In genomic region chr19:58469421-58469820, GRCm38 (mm10) we compare ENCODE assay signal across 7 mouse cellular contexts. TPM values are rescaled to one million over a fixed set of nuclear protein-coding genes. Genes with fewer than 3 reads are reported as not detected.
DNase-seq lines count a peak whose midpoint lies in the region; ATAC-seq and TF ChIP-seq lines count a peak whose summit lies in the region.

No protein-coding gene starts in this region.

- no peaks in the 10 kb centered on the region for H3K27me3 ChIP-seq in kidney, adult 2 months (replicated peaks; ENCODE audit: control insufficient read depth, insufficient read depth, low read length)
- no peaks in the 10 kb centered on the region for H3K27me3 ChIP-seq in limb, embryonic 11.5 days (ENCODE audit: control insufficient read depth, insufficient read depth, low read length)
- H3K27me3 ChIP-seq in neural tube, embryonic 11.5 days (ENCODE audit: control insufficient read depth, insufficient read depth, low read length) = no peaks in the 10 kb centered on the region
- H3K27me3 ChIP-seq in stomach, embryonic 16.5 days (ENCODE audit: control insufficient read depth, insufficient read depth, low read length) = no peaks in the 10 kb centered on the region

- H3K9ac ChIP-seq in limb, embryonic 11.5 days (ENCODE audit: low read length) = no peak overlapping the region
- peak overlapping the region; percentile 31; the same call in 1 of the 2 replicates for H3K9ac ChIP-seq in neural tube, embryonic 11.5 days (ENCODE audit: low read length)
- H3K9ac ChIP-seq in stomach, embryonic 16.5 days (ENCODE audit: low read length) = no peak overlapping the region

- no peak overlapping the region for H3K4me2 ChIP-seq in limb, embryonic 11.5 days (ENCODE audit: low read depth, severe bottlenecking)
- no peak overlapping the region for H3K4me2 ChIP-seq in neural tube, embryonic 11.5 days (ENCODE audit: low read depth)
- H3K4me2 ChIP-seq in stomach, embryonic 16.5 days (ENCODE audit: low read depth, low read length) = no peak overlapping the region

- TF ChIP-seq CTCF in kidney, adult 2 months (conservative IDR thresholded peaks at IDR 0.05; ENCODE audit: insufficient read depth, insufficient read length, low read depth, low read length) = peak; percentile 93

- peak; percentile 67 to 92 for DNase-seq in adrenal gland, adult (ENCODE audit: inconsistent age in 2 of 2, low spot score in 1 of 2)
- peak; percentile 49 for DNase-seq in cerebellum, adult 9-11 months
- DNase-seq in frontal cortex, postnatal 36 days (ENCODE audit: low spot score in 2 of 2) = peak; percentile 88 to 93
- peak; percentile 74 for DNase-seq in kidney, adult 2 months
- DNase-seq in limb, embryonic 11.5 days (ENCODE audit: low spot score) = peak; percentile 94
- DNase-seq in neural tube, embryonic 11.5 days (ENCODE audit: low spot score) = peak; percentile 88

- no peak for ATAC-seq in limb, embryonic 11.5 days (ENCODE audit: insufficient number of reproducible peaks, low FRiP score, low TSS enrichment, low read depth)
- no peak for ATAC-seq in neural tube, embryonic 11.5 days (ENCODE audit: insufficient read depth, low FRiP score, low TSS enrichment)
- ATAC-seq in stomach, embryonic 16.5 days (ENCODE audit: insufficient read depth, low FRiP score) = peak; percentile 53; the same call in 1 of the 2 replicates

- no peak overlapping the region for H3K4me3 ChIP-seq in kidney, adult 2 months (ENCODE audit: insufficient read depth, low read depth, low read length)
- H3K4me3 ChIP-seq in limb, embryonic 11.5 days (ENCODE audit: low read depth, low read length) = no peak overlapping the region
- no peak overlapping the region for H3K4me3 ChIP-seq in neural tube, embryonic 11.5 days (ENCODE audit: low read depth, low read length)
- no peak overlapping the region for H3K4me3 ChIP-seq in stomach, embryonic 16.5 days (replicated peaks; ENCODE audit: low read length)

- WGBS in kidney, adult 2 months = 15% methylated on average over 12 of the region's 12 CpGs
- 22% methylated on average over 12 of the region's 12 CpGs for WGBS in limb, embryonic 11.5 days
- 20% methylated on average over 12 of the region's 12 CpGs for WGBS in neural tube, embryonic 11.5 days
- 17% methylated on average over 12 of the region's 12 CpGs for WGBS in stomach, embryonic 16.5 days

- H3K4me1 ChIP-seq in kidney, adult 2 months (ENCODE audit: control insufficient read depth, insufficient read depth, low read length) = no peaks in the 10 kb centered on the region
- H3K4me1 ChIP-seq in limb, embryonic 11.5 days (ENCODE audit: control insufficient read depth, insufficient read depth, low read length) = 0 out of 2 replicates have a peak, but pooled peaks cover 5% of the 10 kb centered on the region
- H3K4me1 ChIP-seq in neural tube, embryonic 11.5 days (ENCODE audit: control insufficient read depth, insufficient read depth, low read length) = no peaks in the 10 kb centered on the region
- H3K4me1 ChIP-seq in stomach, embryonic 16.5 days (ENCODE audit: control insufficient read depth, insufficient read depth, low read length) = no peaks in the 10 kb centered on the region

- no peak overlapping the region for H3K27ac ChIP-seq in kidney, adult 2 months (ENCODE audit: insufficient read depth, low read depth, low read length)
- H3K27ac ChIP-seq in limb, embryonic 11.5 days (replicated peaks; ENCODE audit: low read depth, low read length) = no peak overlapping the region
- H3K27ac ChIP-seq in neural tube, embryonic 11.5 days (ENCODE audit: low read depth, low read length) = no peak overlapping the region
- no peak overlapping the region for H3K27ac ChIP-seq in stomach, embryonic 16.5 days (ENCODE audit: low read length)

- H3K9me3 ChIP-seq in limb, embryonic 11.5 days (ENCODE audit: control insufficient read depth, low read length) = no peaks in the 10 kb centered on the region
- H3K9me3 ChIP-seq in neural tube, embryonic 11.5 days (ENCODE audit: control insufficient read depth, low read length) = no peaks in the 10 kb centered on the region
- H3K9me3 ChIP-seq in stomach, embryonic 16.5 days (replicated peaks; ENCODE audit: control insufficient read depth, low read length) = no peaks in the 10 kb centered on the region; the same call in 1 of the 2 replicates

- H3K36me3 ChIP-seq in kidney, adult 2 months (ENCODE audit: control insufficient read depth, insufficient read depth, low read length) = no peaks in the 10 kb centered on the region
- no peaks in the 10 kb centered on the region for H3K36me3 ChIP-seq in limb, embryonic 11.5 days (ENCODE audit: control insufficient read depth, insufficient read depth, low read length)
- H3K36me3 ChIP-seq in neural tube, embryonic 11.5 days (ENCODE audit: control insufficient read depth, insufficient read depth, low read length) = no peaks in the 10 kb centered on the region
- no peaks in the 10 kb centered on the region for H3K36me3 ChIP-seq in stomach, embryonic 16.5 days (ENCODE audit: control insufficient read depth, insufficient read depth, low read length)

- TF ChIP-seq POLR2A in kidney, adult 2 months (IDR thresholded peaks at IDR 0.05; ENCODE audit: low read depth, low read length) = no peak

RNA-seq across cellular contexts. Expression of gene Gfra1, which starts 13.7 kb away (rescaled TPM):
- polyA plus RNA-seq in kidney, adult 2 months (2012; rRNA removed) = 6.8 and 8.4 TPM in 2 replicates
- 5.6 and 5.8 TPM in 2 replicates for polyA plus RNA-seq in limb, embryonic 11.5 days (2014; fragmentation: Nextera tagmentation; extraction: Ambion mirVana)
- 39.5 and 40.4 TPM in 2 replicates for polyA plus RNA-seq in neural tube, embryonic 11.5 days (2014; fragmentation: Nextera tagmentation; extraction: Ambion mirVana)
- polyA plus RNA-seq in stomach, embryonic 16.5 days (2015; fragmentation: Nextera tagmentation; extraction: Ambion mirVana) = 26.2 and 31.1 TPM in 2 replicates

RNA-seq across cellular contexts. Expression of gene Ccdc172, which starts 42.4 kb away (rescaled TPM):
- polyA plus RNA-seq in kidney, adult 2 months (2012; rRNA removed) = not detected in 2 replicates
- not detected in 2 replicates for polyA plus RNA-seq in limb, embryonic 11.5 days (2014; fragmentation: Nextera tagmentation; extraction: Ambion mirVana)
- polyA plus RNA-seq in neural tube, embryonic 11.5 days (2014; fragmentation: Nextera tagmentation; extraction: Ambion mirVana) = not detected in 2 replicates
- not detected in 2 replicates for polyA plus RNA-seq in stomach, embryonic 16.5 days (2015; fragmentation: Nextera tagmentation; extraction: Ambion mirVana)
